Mouse (Mus musculus) left cerebral cortex, adult 9 months (tissue): ENCODE data around the gene Arid5a.

Source experiments
- DNase-seq, 2 experiments: peaks; one replicate each; pipeline ENCODE4 v3.0.0; 2022; ENCODE audit warnings: low spot score in 2 of 2

Arid5a gene

GRCm38 (mm10) chr1:36307495-36308280, at the start of gene Arid5a:
TSS of gene Arid5a (plus strand) at chr1:36307733.
- peak; percentile 55 to 86 for DNase-seq

GRCm38 (mm10) chr1:36258631-36259030, 48.9 kb upstream of the Arid5a start:
- DNase-seq = no peak

- no peak for DNase-seq
Observed at GRCm38 (mm10) chr1:36259281-36259680, 48.3 kb upstream of the Arid5a start.

DNA sequence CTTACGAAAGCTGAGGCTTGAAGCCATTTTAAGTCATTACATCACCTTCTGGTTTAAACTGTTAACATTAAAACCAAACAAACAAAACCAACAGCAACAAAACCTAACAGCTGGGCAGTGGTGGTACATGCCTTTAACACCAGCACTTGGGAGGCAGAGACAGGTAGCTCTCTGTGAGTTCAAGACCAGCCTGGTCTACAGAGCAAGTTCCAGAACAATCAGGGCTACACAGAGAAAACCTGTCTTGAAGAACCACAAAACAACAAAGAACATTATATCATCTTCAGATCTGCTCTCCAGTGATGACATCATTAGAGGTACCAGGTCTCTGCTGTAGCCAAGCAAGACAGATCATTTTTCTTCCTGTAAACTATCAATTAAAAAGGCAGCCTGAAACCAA, 47.1 kb upstream of the Arid5a start:
- no peak for DNase-seq

DNA sequence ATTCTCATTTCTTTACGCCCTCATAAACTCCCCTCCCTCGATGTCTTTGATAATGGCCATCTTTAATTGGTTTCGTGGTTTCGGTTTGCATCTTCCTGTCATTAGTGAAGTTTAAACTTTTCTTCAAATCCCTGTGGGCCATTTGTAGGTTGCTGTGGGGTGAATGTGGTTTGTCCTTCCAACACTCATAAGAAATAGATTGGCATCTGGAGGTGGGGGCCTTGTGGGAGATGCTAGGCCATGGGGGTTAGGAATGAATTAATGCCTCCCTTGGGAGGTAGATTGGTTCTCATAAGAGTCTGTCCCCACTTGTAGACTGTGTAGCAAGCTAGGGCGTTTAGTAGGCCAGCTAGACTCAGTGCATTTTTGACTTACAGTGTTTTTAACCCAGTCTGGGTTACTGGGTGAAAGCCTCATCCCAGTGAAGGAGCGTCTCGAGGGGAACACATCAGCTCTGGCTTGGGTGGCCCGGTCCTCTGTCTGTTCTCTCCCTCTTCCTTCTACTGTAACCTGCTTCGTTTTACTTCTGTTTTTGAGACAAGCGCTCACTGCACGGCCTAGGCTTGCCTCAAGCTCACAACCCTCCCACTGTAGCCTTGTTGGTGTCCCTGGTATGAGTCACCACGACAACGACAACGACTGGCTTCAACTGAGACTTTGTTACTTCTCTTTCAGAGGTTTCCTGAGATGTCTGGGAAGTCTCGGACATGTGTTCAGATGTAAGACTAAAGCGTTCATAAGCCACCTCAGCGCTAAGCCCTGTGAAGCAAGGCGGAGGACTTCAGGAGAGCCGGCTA, 45.6 kb upstream of the Arid5a start:
- peak in 1 of 2 experiments; percentile 11 for DNase-seq

- peak in 1 of 2 experiments; percentile 27 for DNase-seq
Observed at GRCm38 (mm10) chr1:36263833-36264488, 43.6 kb upstream of the Arid5a start.

DNA sequence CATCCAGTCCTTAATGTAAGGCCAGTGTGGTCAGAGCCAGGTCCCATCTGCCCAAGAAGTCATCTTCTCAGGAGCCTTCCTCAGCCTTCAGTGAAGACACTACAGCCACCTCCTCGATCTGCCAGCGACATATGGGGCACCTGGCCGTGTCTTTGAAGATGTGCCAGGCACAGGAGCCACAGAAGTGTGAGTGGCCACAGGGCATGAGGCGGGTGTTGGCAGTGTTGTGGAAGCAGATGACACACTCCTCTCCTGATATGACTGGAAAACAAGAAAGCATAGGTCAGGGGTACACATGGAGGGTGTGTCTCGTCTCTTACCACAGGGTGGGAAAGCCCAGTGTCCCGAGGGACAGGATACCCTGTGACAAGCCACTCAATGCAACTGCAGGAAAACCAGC, 41.2 kb upstream of the Arid5a start:
- no peak for DNase-seq

DNA sequence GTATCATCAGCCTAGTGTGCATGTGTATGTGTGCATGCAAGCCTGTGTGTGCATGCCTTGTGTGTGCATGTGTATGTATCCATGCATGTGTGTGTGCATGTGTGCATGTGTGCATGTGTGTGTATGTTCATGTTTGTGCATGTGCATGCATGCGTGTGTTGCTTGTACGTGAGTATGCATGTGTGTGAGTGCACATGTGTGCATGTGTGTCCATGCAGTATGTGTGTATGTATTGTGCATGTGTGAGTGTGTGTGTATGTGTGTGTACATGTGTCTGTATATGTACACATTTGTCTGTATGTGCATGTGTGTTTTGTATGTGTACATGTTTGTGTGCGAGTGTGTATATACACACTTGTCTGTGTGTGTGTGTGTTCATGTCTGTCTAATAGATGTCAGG, 39.9 kb upstream of the Arid5a start:
- DNase-seq = no peak

GRCm38 (mm10) chr1:36269121-36269795, 38.3 kb upstream of the Arid5a start:
- no peak for DNase-seq

DNA sequence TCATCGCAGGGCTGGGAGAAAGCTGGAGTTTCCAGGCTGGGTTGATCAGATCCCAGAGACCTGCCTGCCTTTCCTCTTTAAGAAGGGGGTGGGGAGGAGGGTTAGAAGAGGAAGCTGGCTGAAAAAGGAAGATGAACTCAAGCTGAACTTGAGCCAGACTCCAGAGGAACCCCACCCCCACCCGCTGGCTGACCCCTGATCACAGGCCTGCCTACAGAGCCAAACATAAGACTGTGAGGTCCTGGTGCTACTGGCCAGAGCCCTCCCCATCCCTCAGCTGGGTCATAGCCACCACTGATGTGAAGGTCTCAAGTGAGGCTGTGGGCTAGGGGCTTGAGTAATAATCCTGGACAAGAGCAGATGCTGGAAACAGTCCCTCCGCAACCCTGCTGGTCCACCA, 36.9 kb upstream of the Arid5a start:
- DNase-seq = no peak

- no peak for DNase-seq
Observed at GRCm38 (mm10) chr1:36271516-36272230, 35.9 kb upstream of the Arid5a start.

GRCm38 (mm10) chr1:36272546-36272945, 35.0 kb upstream of the Arid5a start:
- DNase-seq = no peak

DNA sequence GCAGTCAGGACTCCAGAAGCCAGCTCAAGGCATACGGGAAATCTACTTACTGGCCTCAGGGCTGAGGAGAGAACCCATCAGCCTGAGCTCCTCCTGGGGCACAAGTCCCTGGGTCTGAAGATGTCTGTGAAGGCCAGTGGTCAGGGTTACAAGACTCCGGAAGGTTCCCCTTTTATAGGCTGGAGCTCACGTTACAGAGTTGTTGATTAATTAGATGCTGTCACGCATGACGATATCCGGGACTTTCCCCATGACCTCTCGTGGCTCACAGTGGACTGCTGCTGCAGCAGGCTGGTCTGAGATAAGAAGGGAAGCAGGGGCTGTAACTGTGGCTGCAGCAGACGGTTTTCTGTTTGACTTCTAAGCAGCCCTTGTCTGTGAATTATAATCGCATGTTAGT, 34.2 kb upstream of the Arid5a start:
- DNase-seq = no peak

DNA sequence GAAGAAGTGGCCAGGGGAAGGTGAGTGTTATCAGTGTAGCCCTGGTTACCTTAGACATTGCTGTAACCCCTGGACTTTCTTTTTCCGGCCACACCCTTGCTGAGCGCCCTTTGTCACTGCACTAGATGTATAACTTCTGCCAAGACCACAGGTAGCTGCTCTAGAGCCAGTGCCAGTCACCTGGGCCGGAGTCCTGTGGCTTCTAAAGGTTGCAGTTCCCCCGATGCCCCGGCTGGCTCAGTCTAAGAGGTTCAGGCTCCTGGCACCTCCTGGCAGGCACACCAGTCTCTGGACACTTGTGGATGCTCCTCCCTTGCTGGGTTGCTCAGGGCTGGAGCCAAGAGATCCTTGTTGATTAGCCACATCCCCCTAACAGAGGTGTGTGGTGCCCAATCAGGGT, 33.1 kb upstream of the Arid5a start, which contains the start of gene Neurl3:
TSS of gene Neurl3 (minus strand) at position 225 of the 400 bp plus-strand sequence.
- no peak for DNase-seq

DNA sequence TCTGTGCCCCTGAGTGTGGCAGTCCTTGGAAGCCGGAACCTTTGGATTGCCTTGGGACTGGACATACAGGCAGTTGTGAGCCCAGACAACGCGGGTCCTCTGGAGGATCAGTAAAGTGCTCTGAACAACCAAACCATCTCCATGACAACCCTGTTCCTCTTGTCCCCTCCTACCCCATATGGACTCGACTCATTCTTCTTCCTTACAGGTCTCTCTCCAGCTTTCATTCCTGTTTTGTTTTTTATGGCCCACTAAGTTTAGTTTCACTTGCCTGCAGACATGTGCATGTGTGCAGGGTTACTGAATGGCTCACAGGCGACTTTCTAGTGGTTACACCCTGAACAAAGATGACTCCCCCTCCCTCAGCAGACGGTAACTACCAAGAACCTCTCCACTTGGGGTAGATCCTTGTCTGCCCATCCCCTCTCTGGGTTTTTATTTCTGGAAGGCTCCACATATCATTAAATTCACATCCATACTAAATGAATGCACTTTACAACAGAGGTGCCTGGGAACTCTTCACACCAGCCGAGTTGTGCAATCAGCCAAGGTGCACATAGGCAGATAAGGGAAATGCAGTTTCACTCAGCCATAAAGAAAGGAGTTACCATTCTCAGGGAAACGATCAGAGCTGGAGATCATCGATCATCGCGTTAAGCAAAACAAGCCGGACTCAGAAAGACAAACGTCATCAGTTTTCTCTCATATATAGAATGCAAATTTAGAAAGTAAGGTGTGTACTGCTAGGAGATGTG, 31.7 kb upstream of the Arid5a start:
- no peak for DNase-seq

DNA sequence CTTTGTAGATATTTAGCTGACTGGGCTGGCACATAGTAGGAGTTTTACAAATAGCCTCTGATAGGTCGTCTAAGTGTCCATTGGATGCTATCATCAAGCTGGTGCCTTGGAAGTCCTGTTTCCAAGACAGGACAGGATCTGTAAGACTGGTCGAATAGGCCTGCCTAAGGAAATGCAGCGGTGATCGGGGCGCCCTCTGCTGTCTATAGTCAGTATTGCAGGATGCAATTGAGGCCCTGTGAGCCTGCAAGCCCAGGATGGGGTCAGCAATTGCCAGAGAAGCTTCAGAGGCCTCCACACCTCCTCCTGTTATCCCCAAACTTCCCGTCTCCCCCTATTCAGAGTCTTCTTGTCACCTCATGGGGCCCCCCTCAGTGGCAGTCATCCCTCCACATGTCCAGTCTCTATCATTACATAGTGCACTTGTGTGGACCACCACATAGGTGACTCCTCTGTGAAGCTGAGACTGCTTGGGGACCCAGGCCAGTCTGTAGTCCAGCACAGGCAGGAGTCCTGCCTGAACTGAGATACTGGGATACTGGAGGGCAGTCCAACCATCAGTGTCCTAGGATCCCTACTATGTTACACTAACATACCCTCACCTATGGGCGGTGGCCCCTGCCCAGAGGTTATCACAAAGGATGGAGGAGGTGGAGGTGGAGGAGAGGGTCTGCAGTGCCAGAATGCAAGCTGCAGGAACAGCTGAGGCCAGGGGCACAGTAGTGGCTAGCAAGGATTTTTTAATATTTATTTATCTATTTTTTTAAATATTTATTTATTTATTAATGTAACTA, 30.1 kb upstream of the Arid5a start:
- peak in 1 of 2 experiments; percentile 80 for DNase-seq

GRCm38 (mm10) chr1:36279202-36279601, 28.3 kb upstream of the Arid5a start:
- peak in 1 of 2 experiments; percentile 79 for DNase-seq

GRCm38 (mm10) chr1:36280938-36281337, 26.6 kb upstream of the Arid5a start:
- DNase-seq = no peak

DNA sequence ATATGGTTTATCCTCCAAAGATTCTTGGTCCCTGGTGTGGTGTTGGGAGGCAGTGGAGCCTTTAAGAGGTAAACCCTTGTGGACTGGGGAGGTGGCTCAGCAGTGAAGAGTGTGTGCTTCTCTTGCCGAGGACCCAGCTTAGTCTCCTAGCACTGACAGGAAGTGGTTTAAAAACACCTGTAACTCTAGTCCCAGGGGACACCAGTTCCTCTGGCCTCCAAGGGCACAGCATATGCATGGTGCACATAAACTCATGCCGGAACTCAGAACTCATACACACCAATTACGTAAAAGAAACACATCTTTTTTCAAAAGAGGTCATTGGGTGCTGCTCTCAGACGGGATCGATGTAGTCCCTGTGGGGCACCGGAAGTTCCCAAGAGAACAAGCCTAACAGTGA, 25.7 kb upstream of the Arid5a start:
- no peak for DNase-seq

DNA sequence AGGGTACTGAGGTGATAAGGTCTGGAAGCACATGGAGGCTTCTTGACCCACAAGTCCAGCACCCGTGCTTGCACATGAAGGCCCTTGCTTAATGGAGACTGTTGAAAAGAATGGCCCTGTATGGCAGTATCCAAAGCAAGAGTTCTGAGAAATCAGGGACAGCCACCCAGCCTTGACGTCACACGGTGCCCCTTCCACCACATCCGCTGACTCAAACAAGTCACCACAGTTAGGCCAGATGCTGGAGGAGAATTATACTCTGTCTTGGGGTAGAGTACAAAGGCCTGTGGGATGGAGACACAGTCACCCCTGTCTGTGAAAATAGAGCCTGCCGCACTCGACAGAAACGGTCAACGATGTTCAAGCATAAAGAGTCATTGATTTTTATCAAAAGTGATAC, 14.1 kb upstream of the Arid5a start:
- no peak for DNase-seq
